Mouse (Mus musculus) v-Abl transformed pro-B cells (cell line): ENCODE measurements around the gene Apobr.

Experiments used
- in situ Hi-C, 2 experiments: fragments of 400-800 bp; cut with MboI; formaldehyde crosslinking; loops; one replicate each; pipeline ENCODE4 v1.15.1; 2025; ENCODE audit not compliant: unreplicated experiment in 2 of 2

The Apobr gene

GRCm38 (mm10) chr7:126632478-126632877 lies 47.7 kb downstream of the Apobr start:
- in situ Hi-C loops = loop anchor here (5.0 to 10.0 kb wide), 2 partner anchors 40 to 48 kb away; partner anchors contain the start of genes Apobr (in 1 of the 2), Cln3 (in 1 of the 2) and Il27 (in 1 of the 2)

- in situ Hi-C loops = loop anchor here in 1 of 2 experiments (10.0 kb wide), 1 partner anchor 51 kb away; the partner anchor contains the start of genes Apobr and Cln3
Observed at GRCm38 (mm10) chr7:126635375-126635774, 50.6 kb downstream of the Apobr start.

- in situ Hi-C loops = loop anchor here in 1 of 2 experiments (10.0 kb wide), 1 partner anchor 52 kb away; the partner anchor contains the start of genes Apobr and Cln3
Observed at GRCm38 (mm10) chr7:126636733-126637520, 52.2 kb downstream of the Apobr start.
